Mouse (Mus musculus) limb, embryonic 11.5 days (tissue): Measurements from ENCODE around the gene A730049H05Rik. TPM values are rescaled to one million over a fixed set of nuclear protein-coding genes. Genes with fewer than 3 reads are reported as not detected.

Source experiments
- ATAC-seq: fragments of 200-750 bp; cut with Nextera tagmentation; 2 replicates; pipeline ENCODE4 v1.8.0; 2017; ENCODE audit warnings: low read depth; ENCODE audit not compliant: insufficient number of reproducible peaks, low FRiP score, low TSS enrichment
- DNase-seq: peaks from one replicate; pipeline ENCODE4 v3.0.0-alpha.2; 2015; ENCODE audit warnings: low spot score
- H3K27ac ChIP-seq: fragments of 300-500 bp; sonication (generic); replicated peaks from 2 replicates; pipeline ENCODE4 v1.5.1; 2014; ENCODE audit warnings: low read depth, mild to moderate bottlenecking, low read length
- H3K27me3 ChIP-seq: fragments of 300-500 bp; sonication (generic); 2 replicates; pipeline ENCODE4 v1.6.1; 2014; ENCODE audit warnings: mild to moderate bottlenecking, low read length, mixed read lengths; ENCODE audit not compliant: control insufficient read depth, insufficient read depth
- H3K36me3 ChIP-seq: fragments of 300-500 bp; sonication (generic); 2 replicates; pipeline ENCODE4 v1.6.1; 2014; ENCODE audit warnings: mild to moderate bottlenecking, low read length, moderate library complexity, mixed read lengths; ENCODE audit not compliant: control insufficient read depth, insufficient read depth
- H3K4me1 ChIP-seq: fragments of 300-500 bp; sonication (generic); 2 replicates; pipeline ENCODE4 v1.6.1; 2014; ENCODE audit warnings: low read length, mixed read lengths; ENCODE audit not compliant: control insufficient read depth, insufficient read depth
- H3K4me2 ChIP-seq: fragments of 300-500 bp; sonication (generic); 2 replicates; pipeline ENCODE4 v1.6.1; 2014; ENCODE audit warnings: low read depth, mild to moderate bottlenecking, moderate library complexity; ENCODE audit not compliant: severe bottlenecking
- H3K4me3 ChIP-seq: fragments of 300-500 bp; sonication (generic); 2 replicates; pipeline ENCODE4 v1.5.1; 2014; ENCODE audit warnings: low read depth, low read length
- H3K9ac ChIP-seq: fragments of 300-500 bp; sonication (generic); 2 replicates; pipeline ENCODE4 v1.6.1; 2014; ENCODE audit warnings: mild to moderate bottlenecking, low read length
- H3K9me3 ChIP-seq: fragments of 300-500 bp; sonication (generic); 2 replicates; pipeline ENCODE4 v1.6.1; 2016; ENCODE audit warnings: low read length; ENCODE audit not compliant: control insufficient read depth
- WGBS: fragments of 180-500 bp; shearing (Covaris S2); extraction: QIAGEN DNeasy Blood & Tissue Kit; methylation state at CpG from one replicate; pipeline ENCODE4 v1.1.7; 2014; 5-methylcytosine and 5-hydroxymethylcytosine counted together
- polyA plus RNA-seq: library from polyadenylated mRNA; unstranded; fragments of >200 nt; fragmentation: Nextera tagmentation; extraction: Ambion mirVana; gene quantifications from 2 replicates; pipeline ENCODE4 v1.2.1, GENCODE M21; 2014

A730049H05Rik gene
- polyA plus RNA-seq, 1 experiment from 2014 or later, result 0.55 TPM

GRCm38 (mm10) chr6:92812702-92813370, 3.4 kb upstream of the A730049H05Rik start:
- no peak overlapping the region for H3K27ac ChIP-seq
- no peaks in the 10 kb centered on the region for H3K36me3 ChIP-seq
- no peak overlapping the region for H3K9ac ChIP-seq
- no peak overlapping the region for H3K4me3 ChIP-seq
- DNase-seq (no peak), ATAC-seq (no peak)
- H3K9me3 ChIP-seq, result no peaks in the 10 kb centered on the region
- H3K27me3 ChIP-seq, result no peaks in the 10 kb centered on the region
- H3K4me1 ChIP-seq, result 0 out of 2 replicates have a peak, but pooled peaks cover 7% of the 10 kb centered on the region
- 92% methylated on average over 2 of the region's 2 CpGs for WGBS
- no peak overlapping the region for H3K4me2 ChIP-seq

- Histone ChIP-seq H3K9me3 (no peaks in the 10 kb centered on the region), H3K27me3 (no peaks in the 10 kb centered on the region), H3K9ac (no peak overlapping the region), H3K36me3 (no peaks in the 10 kb centered on the region), H3K27ac (no peak overlapping the region), H3K4me2 (no peak overlapping the region), H3K4me1 (0 out of 2 replicates have a peak, but pooled peaks cover 7% of the 10 kb centered on the region), H3K4me3 (no peak overlapping the region)
- WGBS, result 77% methylated on average over 8 of the region's 8 CpGs
- no peak for DNase-seq
- no peak for ATAC-seq
Measured at GRCm38 (mm10) chr6:92817661-92818060, 1.4 kb downstream of the A730049H05Rik start.

- 69% methylated on average over 5 of the region's 5 CpGs for WGBS
- Histone ChIP-seq H3K36me3 (no peaks in the 10 kb centered on the region), H3K9me3 (no peaks in the 10 kb centered on the region), H3K27me3 (no peaks in the 10 kb centered on the region), H3K4me2 (no peak overlapping the region), H3K4me3 (no peak overlapping the region), H3K27ac (no peak overlapping the region), H3K4me1 (0 out of 2 replicates have a peak, but pooled peaks cover under 1% of the 10 kb centered on the region), H3K9ac (no peak overlapping the region)
- ATAC-seq (no peak), DNase-seq (no peak)
Measured at GRCm38 (mm10) chr6:92821606-92822005, 5.3 kb downstream of the A730049H05Rik start.

GRCm38 (mm10) chr6:92822006-92822405, 5.7 kb downstream of the A730049H05Rik start:
- 81% methylated on average over 6 of the region's 6 CpGs for WGBS
- no peak overlapping the region for H3K9ac ChIP-seq
- no peak for ATAC-seq

GRCm38 (mm10) chr6:92823991-92824390, 7.7 kb downstream of the A730049H05Rik start:
- H3K4me2 ChIP-seq, result no peak overlapping the region
- no peak overlapping the region for H3K4me3 ChIP-seq
- H3K9ac ChIP-seq, result no peak overlapping the region
- DNase-seq (no peak), ATAC-seq (no peak)
- 45% methylated on average over 7 of the region's 7 CpGs for WGBS
- H3K9me3 ChIP-seq, result no peaks in the 10 kb centered on the region
- H3K27ac ChIP-seq, result no peak overlapping the region
- no peaks in the 10 kb centered on the region for H3K4me1 ChIP-seq
- H3K36me3 ChIP-seq, result no peaks in the 10 kb centered on the region
- no peaks in the 10 kb centered on the region for H3K27me3 ChIP-seq

More at GRCm38 (mm10) chr6:92822006-92822405, 5.7 kb downstream of the A730049H05Rik start:
- no peaks in the 10 kb centered on the region for H3K27me3 ChIP-seq
- DNase-seq, result no peak
- H3K36me3 ChIP-seq, result no peaks in the 10 kb centered on the region
- no peaks in the 10 kb centered on the region for H3K9me3 ChIP-seq
- H3K4me2 ChIP-seq, result no peak overlapping the region
- H3K27ac ChIP-seq, result no peak overlapping the region
- H3K4me3 ChIP-seq, result no peak overlapping the region
- H3K4me1 ChIP-seq, result no peaks in the 10 kb centered on the region

GRCm38 (mm10) chr6:92826561-92826960, 10.3 kb downstream of the A730049H05Rik start:
- no peaks in the 10 kb centered on the region for H3K27me3 ChIP-seq
- no peaks in the 10 kb centered on the region for H3K9me3 ChIP-seq
- no peaks in the 10 kb centered on the region for H3K36me3 ChIP-seq
- H3K4me1 ChIP-seq, result no peaks in the 10 kb centered on the region
- H3K4me3 ChIP-seq, result no peak overlapping the region
- no peak overlapping the region for H3K27ac ChIP-seq
- DNase-seq (no peak), ATAC-seq (no peak)
- no peak overlapping the region for H3K9ac ChIP-seq
- H3K4me2 ChIP-seq, result no peak overlapping the region
- WGBS, result 91% methylated on average over 5 of the region's 5 CpGs

- ATAC-seq, result no peak
- no peak for DNase-seq
- WGBS, result 72% methylated on average over 5 of the region's 5 CpGs
- H3K9me3 ChIP-seq, result no peaks in the 10 kb centered on the region
- H3K36me3 ChIP-seq, result no peaks in the 10 kb centered on the region
- H3K27me3 ChIP-seq, result no peaks in the 10 kb centered on the region
- H3K4me1 ChIP-seq, result no peaks in the 10 kb centered on the region
- no peak overlapping the region for H3K27ac ChIP-seq
- no peak overlapping the region for H3K4me2 ChIP-seq
- H3K9ac ChIP-seq, result no peak overlapping the region
- no peak overlapping the region for H3K4me3 ChIP-seq
Measured at GRCm38 (mm10) chr6:92827360-92827759, 11.1 kb downstream of the A730049H05Rik start.

GRCm38 (mm10) chr6:92829148-92829547, 12.9 kb downstream of the A730049H05Rik start:
- Histone ChIP-seq H3K9me3 (no peaks in the 10 kb centered on the region), H3K4me3 (no peak overlapping the region), H3K27ac (no peak overlapping the region), H3K36me3 (no peaks in the 10 kb centered on the region), H3K4me2 (no peak overlapping the region), H3K9ac (no peak overlapping the region), H3K4me1 (no peaks in the 10 kb centered on the region), H3K27me3 (no peaks in the 10 kb centered on the region)
- DNase-seq (no peak), ATAC-seq (no peak)
- 90% methylated on average over 2 of the region's 2 CpGs for WGBS

GRCm38 (mm10) chr6:92831106-92831505, 14.8 kb downstream of the A730049H05Rik start:
- H3K4me3 ChIP-seq, result no peak overlapping the region
- ATAC-seq (no peak), DNase-seq (no peak)
- H3K9me3 ChIP-seq, result no peaks in the 10 kb centered on the region
- H3K9ac ChIP-seq, result no peak overlapping the region
- no peaks in the 10 kb centered on the region for H3K36me3 ChIP-seq
- H3K27ac ChIP-seq, result no peak overlapping the region
- H3K27me3 ChIP-seq, result no peaks in the 10 kb centered on the region
- H3K4me1 ChIP-seq, result no peaks in the 10 kb centered on the region
- H3K4me2 ChIP-seq, result no peak overlapping the region
- 89% methylated on average over 2 of the region's 2 CpGs for WGBS
